21 mouse cellular contexts compared by ENCODE assay signal in the genomic region with DNA sequence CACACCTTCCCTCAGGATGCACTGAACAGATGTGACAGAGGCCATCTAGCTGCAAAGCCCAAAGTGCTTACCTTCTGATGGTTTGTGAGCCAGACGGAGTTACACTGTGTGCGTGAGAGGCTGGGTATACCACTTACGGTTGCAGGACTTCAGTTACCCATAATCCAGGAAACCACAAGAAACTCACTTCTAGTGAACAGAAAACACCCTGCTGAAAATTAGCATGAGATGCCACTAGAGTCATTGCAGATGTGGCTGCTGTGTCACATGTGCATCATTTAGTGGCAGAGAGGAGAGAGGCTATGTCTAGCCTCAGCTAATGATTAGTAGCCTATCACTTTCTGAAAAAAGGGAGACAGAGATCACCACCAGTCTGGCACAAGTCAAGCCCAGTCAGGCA.
"Had no signal": no experiment of that assay in that cellular context is flagged by ENCODE, and none has a peak within 500 bp of the region (broad histone marks: within the 10 kb centered on the region; RNA-seq: fewer than 3 reads in every experiment).

No protein-coding gene starts in this region.

- H3K4me2 ChIP-seq: heart, embryonic 12.5 days; hindbrain, embryonic 13.5 days; hindbrain, embryonic 15.5 days; limb, embryonic 13.5 days; limb, embryonic 15.5 days; liver, embryonic 12.5 days had no signal

- H3K9ac ChIP-seq: heart, embryonic 12.5 days; hindbrain, embryonic 13.5 days; hindbrain, embryonic 15.5 days; limb, embryonic 13.5 days; limb, embryonic 15.5 days; liver, embryonic 12.5 days; liver, embryonic 14.5 days had no signal

- H3K9me3 ChIP-seq: heart, embryonic 12.5 days; hindbrain, embryonic 13.5 days; hindbrain, embryonic 15.5 days; limb, embryonic 13.5 days; limb, embryonic 15.5 days; liver, embryonic 12.5 days had no signal

- DNase-seq: gastrocnemius, postnatal 14 days; gastrocnemius, postnatal 36 days; heart, adult 2 months; heart, postnatal 10 days; heart, postnatal 4 days; kidney, adult 11 months; kidney, adult 2 months; kidney, postnatal 10 days; kidney, postnatal 25 days; kidney, postnatal 4 days; left cerebral cortex, postnatal 4 days had no signal

- H3K4me1 ChIP-seq: heart, embryonic 12.5 days; hindbrain, embryonic 13.5 days; hindbrain, embryonic 15.5 days; limb, embryonic 13.5 days; limb, embryonic 15.5 days; liver, embryonic 12.5 days had no signal

- H3K27me3 ChIP-seq: heart, embryonic 12.5 days; hindbrain, embryonic 13.5 days; hindbrain, embryonic 15.5 days; limb, embryonic 13.5 days; limb, embryonic 15.5 days; liver, embryonic 12.5 days had no signal

- H3K4me3 ChIP-seq: heart, adult 2 months; heart, embryonic 12.5 days; hindbrain, embryonic 13.5 days; hindbrain, embryonic 15.5 days; layer of hippocampus, adult 2 months; limb, embryonic 13.5 days; limb, embryonic 15.5 days; liver, embryonic 12.5 days had no signal

- ATAC-seq: hindbrain, postnatal 0 days; intestine, embryonic 16.5 days; liver, embryonic 12.5 days had no signal

- H3K36me3 ChIP-seq: heart, embryonic 12.5 days; hindbrain, embryonic 13.5 days; hindbrain, embryonic 15.5 days; limb, embryonic 13.5 days; limb, embryonic 15.5 days; liver, embryonic 12.5 days had no signal

- H3K27ac ChIP-seq: heart, adult 2 months; hindbrain, embryonic 13.5 days; hindbrain, embryonic 15.5 days; hindbrain, postnatal 0 days; layer of hippocampus, adult 2 months; limb, embryonic 13.5 days; limb, embryonic 15.5 days; liver, embryonic 12.5 days; liver, embryonic 14.5 days had no signal
